Mouse (Mus musculus) left cerebral cortex, adult 18-20 months (tissue): ENCODE results near the gene A4galt. TPM values are rescaled to one million over a fixed set of nuclear protein-coding genes. Genes with fewer than 3 reads are reported as not detected.

Experiments
- total RNA-seq, 2 experiments: library from RNA; stranded (reverse); gene quantifications; 2 replicates each; pipeline ENCODE4 v1.2.3; 2021

The A4galt gene
- total RNA-seq, 2 experiments from 2014 or later: 5.1 TPM

Other genes with a start within 250 kb of the A4galt start
- gene Nfam1, start 218.5 kb downstream of the A4galt start, total RNA-seq: 1 to 10 TPM; 2.4 to 2.6 TPM
- gene Serhl, start 162.3 kb downstream of the A4galt start, total RNA-seq: 1 to 10 TPM; 9.0 to 9.4 TPM
- gene Rrp7a, start 129.0 kb downstream of the A4galt start, total RNA-seq: 100 to 1,000 TPM; 154 to 189 TPM
- 10 to 100 TPM; 83.2 to 93.1 TPM for gene Poldip3, start 102.4 kb downstream of the A4galt start, total RNA-seq
- gene Cyb5r3, start 79.2 kb downstream of the A4galt start, total RNA-seq: 10 to 100 TPM; 60.3 to 68.1 TPM
- gene Arfgap3, start 98.5 kb upstream of the A4galt start, total RNA-seq: 10 to 100 TPM; 21.6 to 23.0 TPM
- 100 to 1,000 TPM; 105 to 116 TPM for gene Pacsin2, start 212.8 kb upstream of the A4galt start, total RNA-seq